Mouse (Mus musculus) CH12F3 (cell line): ENCODE data around the gene Zfp286.

Experiments
- in situ Hi-C: fragments of 300-500 bp; cut with MboI; formaldehyde crosslinking; loops from 2 replicates; pipeline ENCODE4 v1.14.3; 2020; ENCODE audit warnings: low sequenced_read_pairs

Gene Zfp286

GRCm38 (mm10) chr11:62710657-62711056, 78.6 kb downstream of the Zfp286 start:
- in situ Hi-C loops, result no loop called here

- in situ Hi-C loops, result no loop called here
These were observed 81.0 kb downstream of the Zfp286 start for GRCm38 (mm10) chr11:62708252-62708651.

GRCm38 (mm10) chr11:62706141-62706540, 83.1 kb downstream of the Zfp286 start:
- in situ Hi-C loops, result no loop called here
